Mouse (Mus musculus): ENCODE data around the gene Ch25h.

GRCm38 (mm10) chr19:34444785-34445184, 30.2 kb downstream of the Ch25h start:
- TF ChIP-seq CTCF (IDR thresholded peaks at IDR 0.05; ENCODE audit: low read depth) (no peak), EP300 (IDR thresholded peaks at IDR 0.05; ENCODE audit: low read depth) (no peak)
